Mouse (Mus musculus) heart, postnatal 25 days (tissue): ENCODE results near the gene Bri3bp. TPM values are rescaled to one million over a fixed set of nuclear protein-coding genes. Genes with fewer than 3 reads are reported as not detected.

Source experiments
- DNase-seq: peaks from one replicate; pipeline ENCODE4 v3.0.0; 2022; ENCODE audit warnings: low spot score
- intact Hi-C: fragments of 180-260 bp; cut with DNase I; formaldehyde crosslinking; loops from one replicate; pipeline ENCODE4 v1.15.1; 2025
- microRNA-seq: library from miRNA; unstranded; fragments of <30 nt; microRNA quantifications from one replicate; pipeline ENCODE4 v1.2.0, GENCODE M21; 2022
- total RNA-seq, 2 experiments: library from RNA; stranded (reverse); gene quantifications; 2 replicates each; pipeline ENCODE4 v1.2.3; 2021

Gene Bri3bp
- total RNA-seq, 2 experiments from 2014 or later: 49.0 to 57.6 TPM

DNA sequence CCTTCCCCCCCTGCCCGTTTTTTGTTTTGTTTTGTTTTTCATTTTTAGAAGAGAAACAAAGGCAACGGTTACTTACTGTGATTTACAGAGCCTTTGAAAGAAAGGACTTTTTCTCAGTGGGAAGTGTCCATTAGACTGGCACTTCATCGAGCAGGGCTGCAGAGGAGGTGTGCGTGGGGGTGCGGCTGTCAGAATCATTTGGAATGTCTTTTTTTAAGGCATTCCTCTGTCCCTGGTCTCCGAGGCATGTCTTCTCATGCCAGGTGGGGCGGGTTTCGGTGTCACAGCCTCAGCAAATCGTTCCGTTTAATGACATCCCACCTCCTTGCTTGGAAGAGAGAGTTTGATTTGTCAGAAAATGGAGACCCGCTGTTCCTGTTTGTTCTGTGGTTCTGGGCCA lies 63.3 kb downstream of the Bri3bp start:
- no peak for DNase-seq
- intact Hi-C loops: no loop called here

DNA sequence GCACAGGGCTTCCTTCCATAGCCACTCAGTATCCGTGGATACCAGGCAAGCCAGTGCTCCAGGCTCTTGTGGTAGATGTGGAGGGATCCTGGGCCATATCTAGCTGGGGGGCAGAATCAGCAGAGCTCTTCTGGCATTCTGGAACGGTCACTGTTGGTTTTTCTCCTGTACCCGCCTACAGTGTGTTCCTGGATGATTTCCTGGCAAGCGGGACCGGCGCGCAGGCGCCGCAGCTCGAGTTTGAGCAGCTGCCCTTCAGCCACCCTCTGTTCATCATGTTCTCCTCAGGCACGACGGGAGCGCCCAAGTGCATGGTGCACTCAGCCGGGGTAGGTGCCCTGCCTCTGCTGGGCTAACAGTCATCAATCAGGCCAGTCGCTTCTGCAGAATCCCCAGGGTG lies 64.6 kb downstream of the Bri3bp start:
- DNase-seq: no peak
- intact Hi-C loops: no loop called here

DNA sequence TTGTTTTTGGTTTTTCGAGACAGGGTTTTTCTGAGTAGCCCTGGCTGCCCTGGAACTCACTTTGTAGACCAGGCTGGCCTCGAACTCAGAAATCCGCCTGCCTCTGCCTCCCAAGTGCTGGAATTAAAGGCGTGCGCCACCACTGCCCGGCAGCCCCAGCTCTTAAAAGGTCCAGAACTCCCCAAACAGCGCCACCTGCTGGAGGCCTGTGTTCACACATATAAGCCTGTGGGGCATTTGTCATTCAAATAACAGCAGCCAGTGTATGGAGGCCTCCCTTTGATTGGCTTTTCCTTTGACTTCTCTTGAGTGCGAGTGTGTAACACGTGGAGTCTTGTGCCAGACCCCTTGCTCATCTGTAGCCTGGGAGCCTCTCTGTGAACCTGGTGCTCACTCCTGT lies 66.2 kb downstream of the Bri3bp start:
- no peak for DNase-seq
- intact Hi-C loops: no loop called here

DNA sequence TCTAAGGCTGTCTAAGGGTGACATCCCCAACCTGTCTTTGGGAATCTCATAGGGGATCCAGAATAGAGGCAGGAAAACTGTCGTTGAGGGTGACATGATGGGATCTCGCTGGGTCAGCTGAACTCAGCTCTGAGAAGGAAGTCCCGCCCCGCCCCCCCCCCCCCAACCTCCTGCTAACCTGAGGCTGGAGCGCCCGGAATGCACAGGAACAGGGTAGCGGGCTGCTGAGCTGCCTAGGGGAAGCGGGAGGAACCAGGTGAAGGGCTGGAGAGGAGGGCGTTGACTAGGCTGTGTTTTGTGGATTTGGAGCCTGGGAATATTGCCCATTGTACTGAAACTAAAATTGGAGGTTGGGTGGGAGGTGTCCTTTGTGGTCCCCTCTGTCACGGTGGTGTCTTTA lies 66.6 kb downstream of the Bri3bp start:
- DNase-seq: no peak
- intact Hi-C loops: no loop called here

DNA sequence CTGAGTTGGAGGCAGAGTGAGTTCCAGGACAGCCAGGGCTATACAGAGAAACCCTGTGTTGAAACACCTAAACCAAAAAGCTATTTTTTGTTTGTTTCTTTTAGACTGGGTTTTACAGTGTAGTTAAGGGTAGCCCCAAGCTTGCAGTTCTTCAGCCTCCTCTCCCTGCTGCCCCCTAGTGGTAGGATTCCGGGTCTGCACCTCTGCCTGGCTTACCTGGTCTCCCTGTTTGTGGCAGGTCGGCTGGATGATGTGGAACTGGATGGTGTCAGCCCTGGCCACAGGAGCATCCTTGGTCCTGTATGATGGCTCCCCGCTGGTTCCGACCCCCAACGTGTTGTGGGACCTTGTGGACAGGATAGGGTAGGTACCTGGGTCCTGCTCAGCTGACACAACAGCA lies 68.2 kb downstream of the Bri3bp start:
- no peak for DNase-seq
- intact Hi-C loops: no loop called here

Small RNA genes lying within 50 kb of the gene (microRNA-seq; reads per million reads assigned to microRNA genes)
- not detected for gene Gm27551

Other genes with a start within 250 kb of the Bri3bp start
- gene Scarb1, start 100.5 kb upstream of the Bri3bp start, total RNA-seq: 10 to 100 TPM; 29.6 to 35.2 TPM
- gene Gm10382, start 52.2 kb upstream of the Bri3bp start, total RNA-seq: under 1 TPM in 1 of 2 experiments, not detected in 1; 0.22 TPM
- gene Ubc, start 51.4 kb upstream of the Bri3bp start, total RNA-seq: 1,000 to 10,000 TPM in 1 of 2 experiments, 100 to 1,000 TPM in 1; 907 to 1,197 TPM
- gene Dhx37, start 7.4 kb upstream of the Bri3bp start, total RNA-seq: 10 to 100 TPM; 10.2 to 10.6 TPM
- 1 to 10 TPM; 3.0 to 4.1 TPM for gene Aacs, start 34.2 kb downstream of the Bri3bp start, total RNA-seq
- not detected for gene Tmem132b, start 90.2 kb downstream of the Bri3bp start, total RNA-seq